In the genomic region with DNA sequence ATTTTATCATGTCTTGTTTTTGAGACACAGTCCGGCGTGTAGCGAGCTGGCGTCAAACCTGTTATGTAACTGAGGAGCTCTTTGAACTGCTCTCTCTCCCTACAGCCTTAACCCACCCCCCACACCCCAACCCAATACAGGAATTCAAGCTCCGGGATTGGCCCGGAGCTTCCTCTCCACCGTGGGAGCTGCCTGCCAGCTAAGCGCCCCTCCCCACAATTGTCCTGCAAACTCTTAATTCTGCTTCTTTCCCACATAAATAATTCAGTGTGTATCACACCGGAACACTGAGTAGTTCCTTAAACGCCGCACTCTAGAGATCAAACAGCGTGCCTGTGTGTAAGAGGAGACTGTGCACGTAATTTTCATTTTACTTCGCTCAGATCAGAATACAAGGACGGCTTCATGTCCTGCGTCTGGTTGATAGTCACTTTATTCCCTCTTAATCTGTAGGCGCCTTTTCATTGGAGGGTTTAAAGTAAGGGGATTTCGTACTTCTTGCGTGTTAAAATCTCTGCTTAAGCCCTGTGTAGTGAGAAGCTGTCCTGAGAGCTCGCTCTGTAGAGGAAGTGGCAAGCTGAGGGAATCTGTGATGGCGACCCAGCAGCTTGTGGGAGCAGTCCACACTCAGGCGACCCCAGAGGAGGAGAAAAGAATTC, we compare ENCODE assay signal across 8 mouse cellular contexts.
DNase-seq lines count a peak whose midpoint lies in the region; ATAC-seq and TF ChIP-seq lines count a peak whose summit lies in the region.

No protein-coding gene starts in this region.

- H3K4me2 ChIP-seq in embryonic facial prominence, embryonic 14.5 days (ENCODE audit: low read depth, low read length): peak overlapping the region; percentile 79
- H3K4me2 ChIP-seq in lung, postnatal 0 days (replicated peaks; ENCODE audit: low read depth, low read length): peak overlapping the region; percentile 63

- ATAC-seq in embryonic facial prominence, embryonic 14.5 days (ENCODE audit: low read depth): peak; percentile 75
- ATAC-seq in lung, postnatal 0 days: peak; percentile 70

- peak overlapping the region; percentile 45 for H3K4me3 ChIP-seq in layer of hippocampus, adult 2 months
- H3K4me3 ChIP-seq in embryonic facial prominence, embryonic 14.5 days (ENCODE audit: low read depth, low read length): peak overlapping the region; percentile 43
- peak overlapping the region; percentile 39 for H3K4me3 ChIP-seq in lung, postnatal 0 days (ENCODE audit: low read depth, low read length)

- peak in 1 of 2 experiments; percentile 61 for DNase-seq in layer of hippocampus, adult 2 months (ENCODE audit: low spot score in 2 of 2)
- no peak for DNase-seq in layer of hippocampus, adult 9-10 months (ENCODE audit: low spot score)
- peak; percentile 67 for DNase-seq in embryonic facial prominence, embryonic 14.5 days (ENCODE audit: low spot score)
- peak; percentile 42 to 43 for DNase-seq in heart, postnatal 14 days
- peak; percentile 45 to 67 for DNase-seq in kidney, postnatal 4 days
- DNase-seq in lung, postnatal 0 days (ENCODE audit: low spot score): peak; percentile 58
- peak; percentile 74 for DNase-seq in retina, postnatal 1 day
- DNase-seq in adipocyte (ENCODE audit: low spot score): no peak

- peak overlapping the region; percentile 92 for H3K27ac ChIP-seq in layer of hippocampus, adult 2 months
- H3K27ac ChIP-seq in embryonic facial prominence, embryonic 14.5 days (replicated peaks; ENCODE audit: low read depth, low read length): peak overlapping the region; percentile 63
- H3K27ac ChIP-seq in lung, postnatal 0 days (ENCODE audit: low read length): peak overlapping the region; percentile 80

- H3K4me1 ChIP-seq in embryonic facial prominence, embryonic 14.5 days (ENCODE audit: control insufficient read depth, insufficient read depth, low read length): no peaks in the 10 kb centered on the region
- peaks cover 3% of the 10 kb centered on the region; the same call in 1 of the 2 replicates for H3K4me1 ChIP-seq in lung, postnatal 0 days (ENCODE audit: insufficient read depth, low read depth, low read length)

- TF ChIP-seq CTCF in layer of hippocampus, adult 2 months (conservative IDR thresholded peaks at IDR 0.05): no peak
- TF ChIP-seq CTCF in lung, postnatal 0 days (IDR thresholded peaks at IDR 0.05): no peak

- no peaks in the 10 kb centered on the region for H3K9me3 ChIP-seq in embryonic facial prominence, embryonic 14.5 days (ENCODE audit: control insufficient read depth, low read length)
- H3K9me3 ChIP-seq in lung, postnatal 0 days (ENCODE audit: low read length): no peaks in the 10 kb centered on the region

- peak overlapping the region; percentile 45 for H3K9ac ChIP-seq in embryonic facial prominence, embryonic 14.5 days (ENCODE audit: low read depth, low read length)
- peak overlapping the region; percentile 29 for H3K9ac ChIP-seq in lung, postnatal 0 days (replicated peaks; ENCODE audit: low read depth)

- no peaks in the 10 kb centered on the region for H3K36me3 ChIP-seq in embryonic facial prominence, embryonic 14.5 days (ENCODE audit: control insufficient read depth, insufficient read depth, low read length)
- no peaks in the 10 kb centered on the region for H3K36me3 ChIP-seq in lung, postnatal 0 days (ENCODE audit: insufficient read depth, low read length)

- no peak for TF ChIP-seq EP300 in lung, postnatal 0 days (IDR thresholded peaks at IDR 0.05)

- peaks cover 4% of the 10 kb centered on the region; the same call in 1 of the 2 replicates for H3K27me3 ChIP-seq in embryonic facial prominence, embryonic 14.5 days (replicated peaks; ENCODE audit: control insufficient read depth, insufficient read depth, low read length)
- H3K27me3 ChIP-seq in lung, postnatal 0 days (replicated peaks; ENCODE audit: insufficient read depth, low read length): no peaks in the 10 kb centered on the region

- intact Hi-C loops in heart, postnatal 14 days (cut with DNase I): no loop called here

- 1% methylated on average over 22 of the region's 22 CpGs for WGBS in embryonic facial prominence, embryonic 14.5 days
- WGBS in lung, postnatal 0 days: under 1% methylated on average over 22 of the region's 22 CpGs

Comparison
In these comparisons a context has a peak if more than half of its experiments do, and no peak if none do; other contexts are left out.
1. DNase-seq: peak in embryonic facial prominence, embryonic 14.5 days (single experiment), heart, postnatal 14 days (2 of 2), kidney, postnatal 4 days (2 of 2), lung, postnatal 0 days (single experiment) and retina, postnatal 1 day (single experiment); none in layer of hippocampus, adult 9-10 months (single experiment) and adipocyte (single experiment).
2. Peak in every context shown above with its lines, with median percentiles within 50 percentile points of each other: H3K27ac ChIP-seq and H3K4me3 ChIP-seq.